Mouse (Mus musculus) lung, embryonic 16.5 days (tissue): Measurements from ENCODE around the gene P3h3. TPM values are rescaled to one million over a fixed set of nuclear protein-coding genes. Genes with fewer than 3 reads are reported as not detected.
A peak's percentile ranks its signal among the peaks of the same experiment; 100 is the strongest.

Experiments used
- ATAC-seq: fragments of 200-750 bp; cut with Nextera tagmentation; 2 replicates; pipeline ENCODE4 v1.8.0; 2017; ENCODE audit warnings: low read depth, mild to moderate bottlenecking, moderate library complexity
- H3K27ac ChIP-seq: fragments of 300-500 bp; sonication (generic); 2 replicates; pipeline ENCODE4 v1.5.1; 2014; ENCODE audit warnings: mild to moderate bottlenecking, control low read depth, low read length
- H3K27me3 ChIP-seq: fragments of 300-500 bp; sonication (generic); 2 replicates; pipeline ENCODE4 v1.6.1; 2014; ENCODE audit warnings: low read depth, low read length, mixed read lengths; ENCODE audit not compliant: control insufficient read depth, insufficient read depth
- H3K36me3 ChIP-seq: fragments of 300-500 bp; sonication (generic); 2 replicates; pipeline ENCODE4 v1.6.1; 2014; ENCODE audit warnings: low read length; ENCODE audit not compliant: control insufficient read depth, insufficient read depth
- H3K4me1 ChIP-seq: fragments of 300-500 bp; sonication (generic); replicated peaks from 2 replicates; pipeline ENCODE4 v1.6.1; 2014; ENCODE audit warnings: low read length, mixed read lengths; ENCODE audit not compliant: control insufficient read depth, insufficient read depth
- H3K4me2 ChIP-seq: fragments of 300-500 bp; sonication (generic); 2 replicates; pipeline ENCODE4 v1.6.1; 2014; ENCODE audit warnings: low read depth, low read length, control low read depth
- H3K4me3 ChIP-seq: fragments of 300-500 bp; sonication (generic); 2 replicates; pipeline ENCODE4 v1.5.1; 2014; ENCODE audit warnings: mild to moderate bottlenecking, low read length, control low read depth
- H3K9ac ChIP-seq: fragments of 300-500 bp; sonication (generic); 2 replicates; pipeline ENCODE4 v1.6.1; 2014; ENCODE audit warnings: low read length, control low read depth
- H3K9me3 ChIP-seq: fragments of 300-500 bp; sonication (generic); 2 replicates; pipeline ENCODE4 v1.6.1; 2016; ENCODE audit warnings: low read length; ENCODE audit not compliant: control insufficient read depth
- WGBS: fragments of 180-500 bp; shearing (Covaris S2); extraction: QIAGEN DNeasy Blood & Tissue Kit; methylation state at CpG from one replicate; pipeline ENCODE4 v1.1.7; 2014; 5-methylcytosine and 5-hydroxymethylcytosine counted together
- polyA plus RNA-seq: library from polyadenylated mRNA; unstranded; fragments of >200 nt; fragmentation: Nextera tagmentation; extraction: Ambion mirVana; gene quantifications from 2 replicates; pipeline ENCODE4 v1.2.1, GENCODE M21; 2015

Gene P3h3
- polyA plus RNA-seq, 1 experiment from 2014 or later: 15.3 TPM

DNA sequence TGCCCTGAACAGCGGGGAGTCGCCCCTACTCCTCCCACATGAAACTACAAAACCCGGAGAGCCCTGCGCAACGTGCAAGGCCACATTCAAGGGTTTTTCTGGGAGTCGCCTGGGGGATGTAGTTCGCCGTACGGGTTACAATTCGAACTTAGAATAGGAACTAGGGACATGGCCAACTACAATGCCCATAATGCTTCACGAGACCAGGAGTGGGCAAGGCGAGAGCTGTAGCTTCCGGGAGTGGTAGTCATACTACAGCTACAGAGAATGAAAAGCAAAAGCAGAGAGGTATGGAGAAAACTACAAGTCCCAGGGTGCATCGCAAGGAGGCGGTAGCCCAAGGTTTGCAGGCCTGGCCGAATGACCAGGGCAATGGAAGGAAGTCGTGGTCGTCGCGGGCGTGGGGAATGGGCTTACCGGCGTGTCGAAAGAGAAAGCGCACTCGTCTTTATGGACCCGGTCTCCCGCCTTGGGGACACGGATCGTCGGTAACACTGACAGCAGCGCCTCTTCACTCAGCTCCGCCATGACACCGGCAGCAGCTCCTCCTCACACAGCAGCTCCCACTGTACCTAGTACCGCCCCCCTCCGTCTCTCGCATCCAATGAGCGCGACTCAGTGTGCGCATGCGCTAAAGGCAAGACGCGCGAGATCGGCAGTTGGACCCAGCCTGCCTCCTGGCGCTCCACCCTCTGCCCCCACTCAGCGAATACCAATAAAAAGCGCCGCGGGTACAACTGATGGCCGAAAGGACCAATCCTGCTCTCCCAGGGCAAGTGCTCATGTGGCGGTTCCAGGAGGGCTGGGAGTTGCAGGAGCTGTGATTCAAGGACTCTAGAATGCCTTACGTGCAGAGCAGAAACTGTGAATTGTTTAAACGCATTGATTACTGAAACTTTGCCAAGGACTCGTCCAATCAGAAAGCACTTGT lies 28.4 kb downstream of the P3h3 start, which contains the start of the genes Usp5 and Cdca3:
Usp5 (minus strand) TSS at position 617 of the 931 bp plus-strand sequence.
Cdca3 (plus strand) TSS at position 680 of the 931 bp plus-strand sequence.
- no peaks in the 10 kb centered on the region for H3K27me3 ChIP-seq
- H3K4me1 ChIP-seq: peaks cover 14% of the 10 kb centered on the region
- peak within 1 kb of the TSS; percentile 76 for H3K4me3 ChIP-seq
- peak within 1 kb of the TSS; percentile 92 for H3K27ac ChIP-seq
- peak; percentile 95 for ATAC-seq
- peak within 1 kb of the TSS; percentile 85 for H3K9ac ChIP-seq
- no peaks in the 10 kb centered on the region for H3K9me3 ChIP-seq
- H3K4me2 ChIP-seq: peak within 1 kb of the TSS; percentile 83
- H3K36me3 ChIP-seq: peaks cover 18% of the 10 kb centered on the region
- under 1% methylated on average over 55 of the region's 55 CpGs for WGBS

DNA sequence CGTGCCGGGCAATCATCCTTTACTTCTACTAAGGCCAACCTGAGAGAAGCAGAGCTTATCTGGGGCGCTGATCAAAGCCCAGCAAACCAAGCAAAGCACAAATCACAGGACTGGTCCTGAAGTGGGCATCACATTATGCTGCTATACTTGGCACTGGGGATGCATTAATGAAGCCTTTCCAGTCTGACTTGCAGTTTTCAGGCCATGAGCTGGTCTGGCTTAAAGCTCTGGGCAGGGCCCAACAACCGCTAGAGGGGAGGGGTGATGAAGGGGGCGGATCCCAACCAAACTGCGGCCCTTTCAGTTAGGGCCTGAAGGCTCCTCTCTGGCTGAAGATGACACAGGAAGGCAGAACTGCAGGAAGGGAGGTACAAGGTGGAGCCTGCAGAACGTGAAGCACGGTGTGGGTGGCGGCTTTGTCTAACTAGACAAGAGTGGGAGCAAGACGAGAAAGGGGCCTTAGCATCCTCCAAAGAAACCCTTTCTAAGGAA lies 29.4 kb downstream of the P3h3 start:
- H3K27me3 ChIP-seq: no peaks in the 10 kb centered on the region
- peak overlapping the region; percentile 27; the same call in 1 of the 2 replicates for H3K27ac ChIP-seq
- H3K4me1 ChIP-seq: peaks cover 14% of the 10 kb centered on the region
- no peak for ATAC-seq
- H3K4me2 ChIP-seq: peak overlapping the region; percentile 68
- WGBS: 18% methylated on average over 10 of the region's 10 CpGs
- peak overlapping the region; percentile 57 for H3K9ac ChIP-seq
- H3K4me3 ChIP-seq: peak overlapping the region; percentile 76
- H3K9me3 ChIP-seq: no peaks in the 10 kb centered on the region
- peaks cover 22% of the 10 kb centered on the region for H3K36me3 ChIP-seq

DNA sequence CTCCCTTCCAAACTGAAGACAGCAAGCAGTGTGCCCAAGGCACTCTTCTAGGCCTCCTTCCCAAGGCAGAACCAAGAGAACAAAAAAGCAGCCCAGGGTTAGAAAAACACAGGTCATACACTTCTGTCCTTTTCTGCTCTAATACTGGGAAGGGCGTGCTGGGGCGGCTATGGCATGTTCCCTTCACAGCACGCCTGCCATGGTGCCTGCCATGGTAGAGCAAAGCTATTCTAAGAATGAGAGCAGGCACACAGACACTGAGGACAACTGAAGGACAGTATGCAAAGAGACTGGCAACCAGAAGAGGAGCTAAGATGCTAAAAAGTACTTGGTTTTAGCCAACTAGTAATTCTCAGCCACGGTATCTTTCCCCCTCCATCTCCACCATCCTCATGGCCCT lies 35.5 kb downstream of the P3h3 start:
- Histone ChIP-seq H3K9me3 (no peaks in the 10 kb centered on the region), H3K4me2 (no peak overlapping the region), H3K4me3 (no peak overlapping the region), H3K36me3 (peaks cover 62% of the 10 kb centered on the region), H3K4me1 (no peaks in the 10 kb centered on the region), H3K27ac (no peak overlapping the region), H3K9ac (no peak overlapping the region), H3K27me3 (no peaks in the 10 kb centered on the region)
- no peak for ATAC-seq
- 92% methylated on average over 4 of the region's 4 CpGs for WGBS

DNA sequence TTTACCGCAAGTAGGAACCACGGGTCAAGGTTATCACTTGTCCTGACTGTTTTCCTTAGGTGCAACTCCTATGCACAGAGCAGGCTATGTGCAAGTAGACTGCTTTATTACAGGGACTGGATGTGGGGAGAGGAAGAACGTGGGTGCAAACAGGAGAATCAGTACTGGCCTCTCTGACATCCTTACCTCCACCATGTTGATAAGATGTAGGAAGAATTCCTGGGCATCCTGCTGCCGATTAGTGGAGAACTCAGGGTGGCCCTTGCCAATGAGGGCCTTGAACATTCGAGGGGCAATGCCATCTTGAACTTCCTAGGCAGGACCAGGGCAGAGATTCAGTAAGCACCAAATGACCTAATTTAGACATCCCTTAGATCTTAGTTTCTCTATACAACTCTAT lies 36.7 kb downstream of the P3h3 start:
- Histone ChIP-seq H3K27ac (no peak overlapping the region), H3K4me3 (no peak overlapping the region), H3K4me1 (no peaks in the 10 kb centered on the region), H3K4me2 (no peak overlapping the region), H3K27me3 (no peaks in the 10 kb centered on the region), H3K9ac (no peak overlapping the region), H3K36me3 (peaks cover 65% of the 10 kb centered on the region), H3K9me3 (no peaks in the 10 kb centered on the region)
- WGBS: 89% methylated on average over 5 of the region's 5 CpGs
- ATAC-seq: no peak

DNA sequence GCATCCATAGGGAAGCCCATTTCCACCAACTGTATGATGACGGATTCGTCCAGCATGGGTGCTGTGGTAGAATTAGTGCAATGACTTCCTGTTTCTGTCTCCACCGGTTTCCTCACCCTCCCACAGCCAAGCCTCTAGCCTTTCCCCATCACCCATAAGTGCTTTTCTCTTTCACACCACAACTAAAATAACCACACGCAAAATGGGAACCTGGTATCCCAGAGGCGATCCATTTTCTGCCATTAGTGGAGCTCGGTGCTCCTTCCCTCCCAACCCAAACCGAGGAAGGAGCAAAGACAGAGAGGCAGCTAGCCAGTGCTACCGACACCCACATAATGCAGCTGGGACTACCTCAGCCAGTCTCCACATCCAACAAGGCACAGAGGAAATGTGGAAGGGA lies 39.6 kb downstream of the P3h3 start:
- WGBS: 86% methylated on average over 8 of the region's 8 CpGs
- Histone ChIP-seq H3K9ac (no peak overlapping the region), H3K27ac (no peak overlapping the region), H3K36me3 (peaks cover 50% of the 10 kb centered on the region), H3K4me2 (no peak overlapping the region), H3K9me3 (no peaks in the 10 kb centered on the region), H3K27me3 (no peaks in the 10 kb centered on the region), H3K4me1 (peaks cover 11% of the 10 kb centered on the region), H3K4me3 (no peak overlapping the region)
- ATAC-seq: no peak

DNA sequence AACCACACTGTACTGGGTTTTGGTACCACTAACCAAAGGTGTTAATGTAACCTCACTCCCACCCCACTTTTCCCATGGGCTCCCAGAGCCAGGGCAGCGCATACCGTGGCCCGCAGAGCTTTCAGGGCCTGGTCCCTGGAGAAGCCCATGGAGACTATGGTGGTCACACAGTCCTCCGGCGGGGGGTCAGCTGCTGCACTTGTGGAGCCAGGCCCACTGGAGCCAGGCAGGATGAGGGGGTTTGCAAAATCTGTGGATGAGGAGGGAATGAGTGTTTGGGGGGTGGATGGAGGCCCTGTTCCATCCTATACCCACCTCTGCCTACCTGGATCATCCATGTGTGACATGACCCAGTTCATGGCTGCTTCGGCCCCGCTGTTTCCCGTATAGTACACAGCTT lies 40.0 kb downstream of the P3h3 start:
- Histone ChIP-seq H3K4me1 (peaks cover 15% of the 10 kb centered on the region), H3K4me3 (no peak overlapping the region), H3K27me3 (no peaks in the 10 kb centered on the region), H3K27ac (no peak overlapping the region), H3K4me2 (no peak overlapping the region), H3K9me3 (no peaks in the 10 kb centered on the region), H3K9ac (no peak overlapping the region), H3K36me3 (peaks cover 47% of the 10 kb centered on the region)
- no peak for ATAC-seq
- 91% methylated on average over 8 of the region's 8 CpGs for WGBS

DNA sequence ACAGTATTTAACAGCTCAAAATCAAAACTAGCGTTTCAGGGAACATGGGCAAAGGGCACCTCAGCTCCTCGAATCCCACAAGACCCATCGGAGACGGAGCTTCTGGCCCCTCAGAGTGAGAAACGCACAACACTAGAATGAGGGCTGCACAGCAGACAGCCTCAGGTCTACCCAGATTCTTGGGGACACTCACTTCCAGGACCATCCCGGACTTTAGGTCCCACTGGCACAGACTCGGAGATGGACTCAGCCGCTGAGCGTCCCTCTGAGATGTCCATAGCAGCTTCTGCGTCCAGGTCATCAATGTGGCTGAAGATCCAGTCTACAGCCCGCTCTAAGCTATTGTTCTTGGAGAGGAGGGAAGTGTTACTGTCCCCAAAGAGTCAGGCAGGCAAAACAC lies 40.4 kb downstream of the P3h3 start:
- Histone ChIP-seq H3K36me3 (peaks cover 47% of the 10 kb centered on the region), H3K27ac (no peak overlapping the region), H3K9ac (no peak overlapping the region), H3K4me1 (peaks cover 19% of the 10 kb centered on the region), H3K4me3 (no peak overlapping the region), H3K9me3 (no peaks in the 10 kb centered on the region), H3K4me2 (no peak overlapping the region), H3K27me3 (no peaks in the 10 kb centered on the region)
- 90% methylated on average over 11 of the region's 11 CpGs for WGBS
- ATAC-seq: no peak

DNA sequence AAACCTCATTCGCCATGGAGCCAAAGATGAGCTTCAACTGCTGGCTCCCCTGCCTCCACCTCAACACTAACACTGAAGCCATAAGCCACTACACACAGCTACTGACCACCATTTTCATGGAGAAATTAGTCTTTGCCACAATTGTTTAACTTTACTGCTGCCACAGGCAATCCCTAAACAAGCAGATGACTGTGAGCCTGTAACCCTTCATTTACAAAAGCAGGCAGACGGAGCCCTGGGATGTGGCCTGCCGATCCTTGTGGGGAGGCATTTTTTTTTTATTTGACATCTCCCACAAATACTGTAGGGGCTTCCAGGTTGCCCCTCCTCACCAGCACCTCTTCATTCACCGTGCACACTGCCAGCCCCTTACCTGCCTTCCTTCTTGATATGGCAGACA lies 40.9 kb downstream of the P3h3 start:
- no peak overlapping the region for H3K4me3 ChIP-seq
- 77% methylated on average over 4 of the region's 4 CpGs for WGBS
- no peak overlapping the region for H3K9ac ChIP-seq
- no peak overlapping the region for H3K4me2 ChIP-seq
- H3K9me3 ChIP-seq: no peaks in the 10 kb centered on the region
- H3K36me3 ChIP-seq: peaks cover 52% of the 10 kb centered on the region
- no peaks in the 10 kb centered on the region for H3K27me3 ChIP-seq
- H3K27ac ChIP-seq: no peak overlapping the region
- peaks cover 22% of the 10 kb centered on the region for H3K4me1 ChIP-seq
- no peak for ATAC-seq

DNA sequence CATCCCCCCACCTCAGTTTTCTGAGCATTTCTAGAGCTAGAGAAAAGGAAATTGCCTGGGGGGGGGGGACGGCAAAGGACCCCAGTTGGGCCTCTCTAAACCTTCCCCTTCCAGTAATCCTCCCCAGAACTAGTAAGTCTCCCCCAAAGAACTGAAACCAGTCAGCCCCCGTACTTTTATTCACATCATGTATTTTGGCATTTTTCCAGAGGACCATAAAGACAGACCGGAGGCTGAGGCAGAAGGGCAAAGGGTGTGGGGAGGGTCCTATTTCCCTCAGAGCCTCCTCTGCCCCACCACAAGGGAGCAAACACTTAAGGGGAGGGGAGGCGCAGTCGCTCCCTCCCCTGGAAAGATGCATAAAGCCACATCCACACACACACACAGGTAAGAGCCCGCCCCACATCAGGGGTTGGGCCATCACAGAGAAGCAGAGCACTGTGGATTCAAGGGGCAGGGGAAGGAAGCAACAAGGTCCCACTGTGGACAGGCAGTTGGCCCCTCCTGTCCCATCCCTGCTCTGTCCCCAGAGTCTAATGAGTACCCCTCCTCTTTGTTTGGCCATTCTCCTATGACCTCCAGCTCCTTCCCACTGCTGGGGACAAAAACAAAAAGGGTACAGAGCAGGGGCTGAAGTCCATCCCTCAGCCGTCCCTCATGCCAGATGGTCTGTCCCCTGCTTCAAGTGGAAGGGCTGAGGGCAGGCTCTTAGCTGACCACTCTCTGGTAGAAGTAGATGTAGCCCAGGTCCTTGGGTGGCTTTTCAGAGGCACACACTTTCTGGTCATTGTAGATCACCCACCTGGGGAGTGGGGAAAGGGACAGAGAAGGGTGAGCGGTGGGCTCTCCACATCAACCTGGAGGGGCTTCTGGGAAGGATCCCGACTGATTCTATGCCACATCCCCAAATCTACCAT lies 42.4 kb downstream of the P3h3 start:
- no peak overlapping the region for H3K27ac ChIP-seq
- peaks cover 26% of the 10 kb centered on the region for H3K4me1 ChIP-seq
- no peak overlapping the region for H3K4me2 ChIP-seq
- H3K36me3 ChIP-seq: peaks cover 43% of the 10 kb centered on the region
- H3K9ac ChIP-seq: no peak overlapping the region
- ATAC-seq: no peak
- WGBS: 62% methylated on average over 9 of the region's 9 CpGs
- no peaks in the 10 kb centered on the region for H3K27me3 ChIP-seq
- no peak overlapping the region for H3K4me3 ChIP-seq
- no peaks in the 10 kb centered on the region for H3K9me3 ChIP-seq
